Mouse (Mus musculus) forebrain, postnatal 0 days (tissue): ENCODE data around the gene Bicral. TPM values are rescaled to one million over a fixed set of nuclear protein-coding genes. Genes with fewer than 3 reads are reported as not detected.
"Not testable (repeated sequence)": the region's sequence is repeated elsewhere in the genome, so short reads cannot be mapped to it uniquely, and the experiment has no call there.

ENCODE experiments used
- ATAC-seq: fragments of 200-750 bp; cut with Nextera tagmentation; 2 replicates; pipeline ENCODE4 v1.8.0; 2017; ENCODE audit warnings: mild to moderate bottlenecking, moderate library complexity
- DNase-seq: peaks from one replicate; pipeline ENCODE4 v3.0.0-alpha.2; 2015
- H3K27ac ChIP-seq: fragments of 300-500 bp; sonication (generic); 2 replicates; pipeline ENCODE4 v1.5.1; 2014; ENCODE audit warnings: low read depth, mild to moderate bottlenecking, antibody characterized with exemption, low read length, moderate library complexity, mixed read lengths
- H3K27me3 ChIP-seq: fragments of 300-500 bp; sonication (generic); 2 replicates; pipeline ENCODE4 v1.6.1; 2014; ENCODE audit warnings: mild to moderate bottlenecking, low read length, mixed read lengths; ENCODE audit not compliant: insufficient read depth
- H3K36me3 ChIP-seq: fragments of 300-500 bp; sonication (generic); 2 replicates; pipeline ENCODE4 v1.6.1; 2014; ENCODE audit warnings: mild to moderate bottlenecking, moderate library complexity; ENCODE audit not compliant: insufficient read depth
- H3K4me1 ChIP-seq: fragments of 300-500 bp; sonication (generic); 2 replicates; pipeline ENCODE4 v1.6.1; 2014; ENCODE audit warnings: antibody characterized with exemption; ENCODE audit not compliant: insufficient read depth
- H3K4me2 ChIP-seq: fragments of 300-500 bp; sonication (generic); 2 replicates; pipeline ENCODE4 v1.6.1; 2014; ENCODE audit warnings: low read depth, mild to moderate bottlenecking, moderate library complexity
- H3K4me3 ChIP-seq: fragments of 300-500 bp; sonication (generic); 2 replicates; pipeline ENCODE4 v1.5.1; 2014; ENCODE audit warnings: low read depth, low read length, mixed read lengths
- H3K9ac ChIP-seq: fragments of 300-500 bp; sonication (generic); 2 replicates; pipeline ENCODE4 v1.6.1; 2014; ENCODE audit warnings: mild to moderate bottlenecking
- H3K9me3 ChIP-seq: fragments of 300-500 bp; sonication (generic); 2 replicates; pipeline ENCODE4 v1.6.1; 2016; ENCODE audit warnings: low read length
- CTCF ChIP-seq: sonication (generic); IDR thresholded peaks from 2 replicates; pipeline ENCODE4 v1.5.1; 2016; ENCODE audit warnings: antibody characterized with exemption, control low read depth, low read depth
- WGBS: fragments of 180-500 bp; shearing (Covaris S2); extraction: QIAGEN DNeasy Blood & Tissue Kit; methylation state at CpG from one replicate; pipeline ENCODE4 v1.1.7; 2014; 5-methylcytosine and 5-hydroxymethylcytosine counted together
- polyA plus RNA-seq: library from polyadenylated mRNA; unstranded; fragments of >200 nt; fragmentation: Nextera tagmentation; extraction: Ambion mirVana; gene quantifications from 2 replicates; pipeline ENCODE4 v1.2.1, GENCODE M21; 2015
- total RNA-seq: library from RNA; depleted of rRNA; stranded (reverse); fragments of >200 nt; gene quantifications from 2 replicates; pipeline ENCODE4 v1.2.3, GENCODE M21; 2014

The Bicral gene
- total and polyA plus RNA-seq, 2 experiments from 2014 or later = 6.7 to 36.7 TPM

DNA sequence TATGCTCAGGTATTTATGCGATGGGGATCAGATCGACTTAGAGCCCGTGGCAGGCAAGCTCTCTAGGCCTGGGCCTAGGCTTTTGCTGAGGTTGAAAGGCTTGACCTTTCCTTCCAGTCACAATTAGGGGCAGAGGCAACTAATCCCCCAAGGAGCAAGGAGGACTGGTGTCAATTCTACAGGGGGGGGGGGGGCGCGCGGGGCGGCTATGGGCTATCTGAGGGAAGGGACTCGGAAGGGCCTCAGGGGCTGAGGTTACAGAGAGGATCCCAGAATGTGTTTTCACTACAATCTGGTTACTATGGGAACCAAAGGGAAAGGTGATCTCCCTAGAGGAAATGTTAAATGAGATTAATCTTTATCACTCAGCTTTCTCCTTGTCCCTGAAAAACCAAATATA is 60.9 kb downstream of the Bicral start:
- WGBS = 35% methylated on average over 5 of the region's 8 CpGs
- DNase-seq (no peak), ATAC-seq (no peak)
- Histone ChIP-seq H3K4me2 (no peak overlapping the region), H3K4me1 (no peaks in the 10 kb centered on the region), H3K4me3 (no peak overlapping the region), H3K27me3 (no peaks in the 10 kb centered on the region), H3K36me3 (peaks cover 45% of the 10 kb centered on the region), H3K9me3 (no peaks in the 10 kb centered on the region), H3K9ac (no peak overlapping the region), H3K27ac (no peak overlapping the region)
- TF ChIP-seq CTCF = no peak

- no peak for DNase-seq
- H3K4me3 ChIP-seq = no peak overlapping the region
- no peak overlapping the region for H3K9ac ChIP-seq
- no peaks in the 10 kb centered on the region for H3K9me3 ChIP-seq
- H3K36me3 ChIP-seq = peaks cover 39% of the 10 kb centered on the region
- H3K27ac ChIP-seq = no peak overlapping the region
- no peak overlapping the region for H3K4me2 ChIP-seq
- no peak for TF ChIP-seq CTCF
- ATAC-seq = no peak
- WGBS = 87% methylated on average over 4 of the region's 4 CpGs
- H3K4me1 ChIP-seq = no peaks in the 10 kb centered on the region
- H3K27me3 ChIP-seq = no peaks in the 10 kb centered on the region
Observed at GRCm38 (mm10) chr17:46796743-46797142, 61.5 kb downstream of the Bicral start.

DNA sequence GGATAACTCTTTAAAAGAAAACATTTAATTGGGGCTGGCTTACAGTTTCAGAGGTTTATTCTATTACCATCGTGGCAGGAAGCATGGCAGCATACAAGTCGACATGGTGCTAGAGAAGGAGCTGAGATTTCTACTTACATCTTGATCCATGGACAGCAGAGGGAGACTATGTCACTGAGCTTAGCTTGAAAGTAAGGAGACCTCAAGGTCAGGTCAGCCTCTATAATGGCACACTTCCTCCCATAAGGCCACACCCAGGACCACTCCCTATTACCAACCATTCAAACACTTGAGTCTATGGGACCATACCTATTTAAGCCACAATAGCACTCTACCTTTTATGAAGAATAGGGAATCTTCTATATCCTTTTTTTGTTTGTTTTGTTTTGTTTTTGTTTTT is 65.3 kb downstream of the Bicral start:
- H3K9ac ChIP-seq = no peak overlapping the region
- H3K27me3 ChIP-seq = no peaks in the 10 kb centered on the region
- no peak for TF ChIP-seq CTCF
- DNase-seq = no peak
- H3K4me3 ChIP-seq = no peak overlapping the region
- no peak for ATAC-seq
- 0 out of 2 replicates have a peak, but pooled peaks cover 10% of the 10 kb centered on the region for H3K36me3 ChIP-seq
- H3K27ac ChIP-seq = no peak overlapping the region
- H3K4me2 ChIP-seq = no peak overlapping the region
- 90% methylated on average over 2 of the region's 2 CpGs for WGBS
- no peaks in the 10 kb centered on the region for H3K4me1 ChIP-seq
- no peaks in the 10 kb centered on the region for H3K9me3 ChIP-seq

GRCm38 (mm10) chr17:46787974-46788373 is 70.3 kb downstream of the Bicral start:
- H3K4me3 ChIP-seq, H3K36me3 ChIP-seq, ATAC-seq, H3K9ac ChIP-seq, DNase-seq, H3K4me1 ChIP-seq, H3K27ac ChIP-seq, H3K4me2 ChIP-seq, H3K27me3 ChIP-seq, H3K9me3 ChIP-seq: not testable (repeated sequence)
- 50% methylated on average over 2 of the region's 2 CpGs for WGBS

- Histone ChIP-seq H3K4me3 (no peak overlapping the region), H3K27ac (no peak overlapping the region), H3K9ac (no peak overlapping the region), H3K4me1 (no peaks in the 10 kb centered on the region), H3K36me3 (no peaks in the 10 kb centered on the region), H3K4me2 (no peak overlapping the region), H3K9me3 (no peaks in the 10 kb centered on the region), H3K27me3 (no peaks in the 10 kb centered on the region)
- no peak for TF ChIP-seq CTCF
- no peak for ATAC-seq
- WGBS = 94% methylated on average over 5 of the region's 5 CpGs
- no peak for DNase-seq
Observed at GRCm38 (mm10) chr17:46786952-46787351, 71.3 kb downstream of the Bicral start.

- WGBS = 77% methylated on average over 2 of the region's 2 CpGs
- Histone ChIP-seq H3K27ac (peak overlapping the region; percentile 90), H3K36me3 (peaks cover 22% of the 10 kb centered on the region), H3K27me3 (no peaks in the 10 kb centered on the region), H3K4me2 (peak overlapping the region; percentile 51), H3K9me3 (no peaks in the 10 kb centered on the region), H3K9ac (peak overlapping the region; percentile 65; the same call in 1 of the 2 replicates), H3K4me3 (peak overlapping the region; percentile 55), H3K4me1 (no peaks in the 10 kb centered on the region)
- DNase-seq (no peak), ATAC-seq (no peak)
- TF ChIP-seq CTCF = no peak
Observed at GRCm38 (mm10) chr17:46783222-46783565, 75.1 kb downstream of the Bicral start.

DNA sequence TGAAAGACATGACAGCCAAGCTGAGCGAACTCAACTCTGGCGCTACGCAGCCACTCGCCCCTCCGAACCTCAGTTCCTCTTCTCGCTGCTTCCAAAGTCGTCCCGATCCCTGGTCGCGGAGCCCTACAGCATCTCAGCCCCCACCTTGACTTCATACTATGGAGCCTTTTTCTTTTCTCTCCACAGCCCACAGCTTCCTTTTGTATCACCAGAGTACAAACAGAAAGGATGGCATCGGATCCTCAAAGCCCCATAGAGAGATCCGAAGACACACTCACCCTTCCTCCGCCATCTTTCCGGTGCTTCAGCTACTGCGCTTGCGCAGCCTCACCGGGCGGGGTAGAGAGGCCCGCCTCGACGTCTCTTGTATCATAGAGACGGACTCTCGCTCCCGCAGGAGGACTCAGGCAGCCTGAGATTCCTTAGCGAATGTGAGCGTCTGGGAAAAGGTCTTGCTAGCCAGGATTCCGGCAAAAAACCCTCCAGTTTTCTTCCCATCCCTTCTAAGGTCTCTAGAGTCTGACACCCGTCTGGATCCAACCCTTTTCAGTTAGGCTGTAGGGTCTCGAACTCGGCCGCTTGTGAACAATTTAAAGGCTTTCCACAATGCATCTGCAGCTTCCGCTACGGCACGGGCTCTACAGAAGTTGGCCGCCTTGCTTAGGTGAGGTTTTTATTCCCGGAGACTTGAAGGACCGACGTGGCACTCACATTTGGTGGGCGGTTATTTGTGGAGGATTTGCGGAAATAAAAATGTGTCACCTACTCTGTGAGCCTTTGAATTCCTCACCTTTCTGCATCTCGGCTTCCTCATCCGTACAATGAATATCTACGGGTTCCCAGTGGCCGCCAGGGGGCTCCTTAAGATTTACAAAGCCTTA is 75.7 kb downstream of the Bicral start, which contains the start of gene Rpl7l1:
Gene Rpl7l1, minus strand, starts transcription at position 332 of the 881 bp plus-strand sequence.
- TF ChIP-seq CTCF = peak; percentile 59
- ATAC-seq (peak; percentile 99), DNase-seq (peak; percentile 97)
- Histone ChIP-seq H3K9ac (peak within 1 kb of the TSS; percentile 65), H3K4me1 (no peaks in the 10 kb centered on the region), H3K9me3 (no peaks in the 10 kb centered on the region), H3K4me2 (peak within 1 kb of the TSS; percentile 51), H3K36me3 (peaks cover 27% of the 10 kb centered on the region), H3K27me3 (no peaks in the 10 kb centered on the region), H3K27ac (peak within 1 kb of the TSS; percentile 90), H3K4me3 (peak within 1 kb of the TSS; percentile 55)
- WGBS = 2% methylated on average over 44 of the region's 44 CpGs
